Mouse (Mus musculus) forebrain, embryonic 11.5 days (tissue): ENCODE results near the gene Fzd2. TPM values are rescaled to one million over a fixed set of nuclear protein-coding genes. Genes with fewer than 3 reads are reported as not detected.

Source experiments
- ATAC-seq: fragments of 200-750 bp; cut with Nextera tagmentation; replicated peaks from 2 replicates; pipeline ENCODE4 v1.8.0; 2017; ENCODE audit warnings: moderate TSS enrichment; ENCODE audit not compliant: low FRiP score
- DNase-seq: peaks from one replicate; pipeline ENCODE4 v3.0.0-alpha.2; 2017; ENCODE audit warnings: low spot score
- H3K27ac ChIP-seq: fragments of 300-500 bp; sonication (generic); 2 replicates; pipeline ENCODE4 v1.5.1; 2014; ENCODE audit warnings: low read depth, low read length
- H3K27me3 ChIP-seq: fragments of 300-500 bp; sonication (generic); 2 replicates; pipeline ENCODE4 v1.6.1; 2014; ENCODE audit warnings: mild to moderate bottlenecking, low read length, mixed read lengths; ENCODE audit not compliant: control insufficient read depth, insufficient read depth
- H3K36me3 ChIP-seq: fragments of 300-500 bp; sonication (generic); 2 replicates; pipeline ENCODE4 v1.6.1; 2014; ENCODE audit warnings: mild to moderate bottlenecking, low read length, moderate library complexity, mixed read lengths; ENCODE audit not compliant: control insufficient read depth, insufficient read depth
- H3K4me1 ChIP-seq: fragments of 300-500 bp; sonication (generic); replicated peaks from 2 replicates; pipeline ENCODE4 v1.6.1; 2014; ENCODE audit warnings: low read length, mixed read lengths; ENCODE audit not compliant: control insufficient read depth, insufficient read depth
- H3K4me2 ChIP-seq: fragments of 300-500 bp; sonication (generic); 2 replicates; pipeline ENCODE4 v1.6.1; 2014; ENCODE audit warnings: low read depth, mild to moderate bottlenecking, low read length, moderate library complexity, mixed read lengths; ENCODE audit not compliant: severe bottlenecking
- H3K4me3 ChIP-seq: fragments of 300-500 bp; sonication (generic); 2 replicates; pipeline ENCODE4 v1.5.1; 2014; ENCODE audit warnings: low read depth, low read length
- H3K9ac ChIP-seq: fragments of 300-500 bp; sonication (generic); 2 replicates; pipeline ENCODE4 v1.6.1; 2014; ENCODE audit warnings: low read length
- H3K9me3 ChIP-seq: fragments of 300-500 bp; sonication (generic); 2 replicates; pipeline ENCODE4 v1.6.1; 2016; ENCODE audit warnings: low read length, mixed read lengths; ENCODE audit not compliant: control insufficient read depth
- WGBS: fragments of 180-500 bp; shearing (Covaris S2); extraction: QIAGEN DNeasy Blood & Tissue Kit; methylation state at CpG from one replicate; pipeline ENCODE4 v1.1.7; 2014; 5-methylcytosine and 5-hydroxymethylcytosine counted together
- polyA plus RNA-seq: library from polyadenylated mRNA; unstranded; fragments of >200 nt; fragmentation: Nextera tagmentation; extraction: Ambion mirVana; gene quantifications from 2 replicates; pipeline ENCODE4 v1.2.1, GENCODE M21; 2014

The Fzd2 gene
- polyA plus RNA-seq, 1 experiment from 2014 or later = 45.2 TPM

DNA sequence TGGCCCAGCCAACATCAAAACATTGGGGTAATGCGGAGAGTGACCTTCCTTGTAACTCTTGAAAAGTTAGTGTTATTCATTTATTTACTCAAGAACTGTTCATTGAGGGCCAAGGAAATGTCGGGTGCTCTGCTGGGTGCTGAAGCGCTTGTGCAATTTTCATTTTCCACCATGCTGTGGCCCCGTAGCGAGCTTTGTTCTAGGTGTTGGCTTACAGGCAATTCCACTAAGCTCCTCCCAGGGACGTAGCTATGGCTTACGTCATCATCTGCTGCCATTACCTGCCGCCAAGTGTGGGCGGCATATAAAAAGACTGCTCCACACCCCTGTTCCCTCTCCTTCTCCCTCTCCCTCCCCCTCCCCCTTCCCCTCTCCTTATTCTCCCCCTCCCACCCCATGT is 29.2 kb downstream of the Fzd2 start:
- peak overlapping the region; percentile 38 for H3K4me2 ChIP-seq
- H3K4me1 ChIP-seq = peaks cover 11% of the 10 kb centered on the region
- H3K9ac ChIP-seq = peak overlapping the region; percentile 29; the same call in 1 of the 2 replicates
- H3K36me3 ChIP-seq = no peaks in the 10 kb centered on the region
- ATAC-seq = no peak
- no peak overlapping the region for H3K27ac ChIP-seq
- H3K4me3 ChIP-seq = peak overlapping the region; percentile 8; the same call in 1 of the 2 replicates
- H3K9me3 ChIP-seq = no peaks in the 10 kb centered on the region
- WGBS = 15% methylated on average over 9 of the region's 9 CpGs
- no peaks in the 10 kb centered on the region for H3K27me3 ChIP-seq
- no peak for DNase-seq

DNA sequence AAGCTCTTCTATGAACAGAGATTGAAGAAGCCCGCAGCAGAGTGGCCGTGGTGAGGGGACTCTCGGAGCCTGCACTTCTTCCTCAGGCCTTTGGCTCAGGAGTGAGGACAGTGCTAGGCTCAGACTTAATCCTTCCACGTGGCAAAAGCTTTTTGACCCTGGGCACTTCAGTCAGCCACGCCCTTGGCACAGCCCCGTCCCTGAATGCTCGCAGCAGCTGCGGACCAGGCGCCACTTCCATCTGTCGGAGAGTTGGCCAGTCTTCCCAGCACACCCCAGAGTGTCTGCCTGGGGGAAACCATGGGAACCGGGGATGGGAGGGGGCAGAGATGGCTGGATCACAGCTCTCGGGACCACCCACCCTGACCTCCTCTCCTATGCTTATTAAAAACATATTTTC is 32.7 kb downstream of the Fzd2 start:
- Histone ChIP-seq H3K9ac (no peak overlapping the region), H3K9me3 (no peaks in the 10 kb centered on the region), H3K27me3 (no peaks in the 10 kb centered on the region), H3K27ac (no peak overlapping the region), H3K36me3 (no peaks in the 10 kb centered on the region), H3K4me1 (peaks cover 10% of the 10 kb centered on the region; the same call in 1 of the 2 replicates), H3K4me3 (no peak overlapping the region), H3K4me2 (no peak overlapping the region)
- no peak for ATAC-seq
- DNase-seq = no peak
- WGBS = 50% methylated on average over 12 of the region's 12 CpGs

DNA sequence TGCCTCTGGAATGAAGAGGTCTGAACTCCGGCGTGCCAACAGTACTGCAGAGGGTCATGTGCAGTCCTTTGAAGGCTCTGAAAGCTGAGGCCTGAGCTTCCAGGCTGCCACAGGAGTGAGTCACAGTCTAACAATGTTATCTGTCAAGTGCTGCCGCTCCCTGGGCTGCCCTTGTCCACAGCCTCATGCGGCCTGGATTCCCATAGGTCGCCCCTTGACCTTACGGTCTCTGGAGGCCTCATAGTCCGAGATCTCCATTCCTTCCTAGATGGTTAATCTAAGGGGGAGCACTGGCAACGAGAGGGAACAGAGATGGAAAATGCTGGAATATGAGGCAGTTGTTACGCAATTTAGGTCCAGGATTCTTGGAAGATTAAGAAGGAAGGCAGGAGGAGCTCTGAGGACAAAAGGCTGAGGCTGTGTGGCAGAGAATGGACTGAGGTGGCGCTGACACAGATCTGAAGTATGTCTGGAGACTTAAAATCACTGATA is 39.7 kb downstream of the Fzd2 start:
- ATAC-seq (no peak), DNase-seq (no peak)
- no peaks in the 10 kb centered on the region for H3K27me3 ChIP-seq
- H3K9me3 ChIP-seq = no peaks in the 10 kb centered on the region
- H3K27ac ChIP-seq = no peak overlapping the region
- no peaks in the 10 kb centered on the region for H3K36me3 ChIP-seq
- 63% methylated on average over 10 of the region's 10 CpGs for WGBS
- no peak overlapping the region for H3K9ac ChIP-seq
- H3K4me2 ChIP-seq = no peak overlapping the region
- no peak overlapping the region for H3K4me3 ChIP-seq
- H3K4me1 ChIP-seq = peaks cover 4% of the 10 kb centered on the region; the same call in 1 of the 2 replicates

DNA sequence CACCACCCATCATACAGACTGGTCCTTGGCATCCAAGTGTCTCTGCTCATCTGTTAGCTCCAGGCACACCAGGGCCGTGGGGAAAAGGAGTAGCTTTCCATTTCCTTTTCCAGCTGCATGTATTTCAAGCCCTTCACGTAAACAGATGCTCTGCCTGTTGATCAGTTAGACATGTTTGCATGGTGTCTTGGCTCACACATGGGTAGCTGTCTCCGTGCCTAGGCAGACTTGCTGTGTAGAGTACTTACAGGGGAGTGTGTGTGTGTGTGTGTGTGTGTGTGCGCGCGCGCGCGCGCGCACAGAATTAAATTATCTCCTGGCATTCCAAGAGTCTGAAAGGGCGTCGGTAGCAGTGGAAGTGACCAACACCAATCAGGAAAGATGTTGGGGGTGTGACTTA is 42.0 kb downstream of the Fzd2 start:
- no peaks in the 10 kb centered on the region for H3K4me1 ChIP-seq
- H3K9ac ChIP-seq = no peak overlapping the region
- no peaks in the 10 kb centered on the region for H3K36me3 ChIP-seq
- no peak for DNase-seq
- H3K27me3 ChIP-seq = no peaks in the 10 kb centered on the region
- no peaks in the 10 kb centered on the region for H3K9me3 ChIP-seq
- no peak overlapping the region for H3K4me2 ChIP-seq
- H3K27ac ChIP-seq = no peak overlapping the region
- ATAC-seq = no peak
- no peak overlapping the region for H3K4me3 ChIP-seq
- 89% methylated on average over 13 of the region's 13 CpGs for WGBS

DNA sequence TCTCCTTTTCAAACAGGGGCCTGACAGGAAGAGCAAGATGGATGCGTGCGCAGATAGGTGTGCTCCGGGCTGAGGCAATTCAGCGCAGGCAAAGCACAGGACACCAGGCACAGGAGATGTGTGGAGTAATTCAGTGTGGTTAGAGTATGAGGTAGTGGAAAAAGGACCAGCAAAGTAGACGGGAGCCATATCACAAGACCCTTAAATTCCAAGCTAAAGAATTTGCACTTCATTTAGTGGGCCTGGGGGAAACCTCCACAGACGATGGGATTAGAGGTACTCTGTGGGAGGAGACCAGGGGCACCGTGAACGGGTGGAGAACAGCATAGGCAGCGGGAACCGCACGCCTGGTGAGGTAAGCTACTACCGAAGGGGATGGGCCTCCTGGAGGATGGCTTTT is 43.7 kb downstream of the Fzd2 start:
- Histone ChIP-seq H3K9ac (no peak overlapping the region), H3K36me3 (no peaks in the 10 kb centered on the region), H3K4me1 (no peaks in the 10 kb centered on the region), H3K9me3 (no peaks in the 10 kb centered on the region), H3K4me3 (no peak overlapping the region), H3K27ac (no peak overlapping the region), H3K4me2 (no peak overlapping the region), H3K27me3 (no peaks in the 10 kb centered on the region)
- DNase-seq (no peak), ATAC-seq (no peak)
- 72% methylated on average over 12 of the region's 12 CpGs for WGBS

DNA sequence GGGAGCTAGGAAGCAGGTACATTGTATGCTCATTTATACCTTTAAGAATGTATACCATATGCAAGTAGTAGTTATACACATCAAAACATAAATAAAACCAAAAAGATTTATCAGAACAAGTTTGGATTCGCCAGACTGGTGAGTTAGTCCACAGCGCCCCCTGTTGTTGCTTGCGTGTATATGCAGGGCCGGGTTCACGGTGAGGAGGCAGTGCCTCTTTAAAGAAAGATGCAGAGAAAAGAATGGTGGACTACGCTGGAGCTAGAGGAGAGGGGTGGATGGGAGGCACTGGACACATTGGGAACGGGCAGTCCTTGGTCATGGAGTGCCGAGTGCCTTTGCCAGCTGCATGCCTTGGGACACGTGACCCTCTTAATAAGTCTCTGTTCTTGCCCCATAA is 47.2 kb downstream of the Fzd2 start:
- H3K4me2 ChIP-seq = no peak overlapping the region
- ATAC-seq = no peak
- 3% methylated on average over 9 of the region's 9 CpGs for WGBS
- H3K4me1 ChIP-seq = no peaks in the 10 kb centered on the region
- DNase-seq = peak; percentile 89
- no peaks in the 10 kb centered on the region for H3K9me3 ChIP-seq
- H3K36me3 ChIP-seq = no peaks in the 10 kb centered on the region
- no peak overlapping the region for H3K4me3 ChIP-seq
- no peak overlapping the region for H3K9ac ChIP-seq
- H3K27me3 ChIP-seq = no peaks in the 10 kb centered on the region
- H3K27ac ChIP-seq = no peak overlapping the region

DNA sequence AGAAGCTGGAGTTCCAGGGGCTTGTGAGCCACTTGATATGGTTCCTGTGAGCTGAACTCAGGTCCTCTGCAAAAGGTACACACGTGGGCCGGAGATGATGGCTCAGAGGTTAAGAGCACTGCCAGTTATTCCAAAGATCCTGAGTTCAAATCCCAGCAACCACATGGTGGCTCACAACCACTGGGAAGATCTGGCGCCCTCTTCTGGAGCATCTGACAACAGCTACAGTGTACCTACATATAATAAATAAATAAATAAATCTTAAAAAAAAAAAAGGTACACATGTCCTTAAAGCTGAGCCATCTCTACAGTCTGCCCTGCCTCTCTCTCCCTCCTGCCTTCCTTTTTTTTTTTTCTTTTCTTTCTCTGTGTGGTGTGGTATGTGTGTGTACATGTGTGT is 48.6 kb downstream of the Fzd2 start:
- no peaks in the 10 kb centered on the region for H3K4me1 ChIP-seq
- no peaks in the 10 kb centered on the region for H3K9me3 ChIP-seq
- no peak for ATAC-seq
- no peak overlapping the region for H3K4me3 ChIP-seq
- H3K4me2 ChIP-seq = no peak overlapping the region
- DNase-seq = peak; percentile 64
- H3K27me3 ChIP-seq = no peaks in the 10 kb centered on the region
- no peak overlapping the region for H3K9ac ChIP-seq
- 73% methylated on average over 3 of the region's 3 CpGs for WGBS
- H3K36me3 ChIP-seq = no peaks in the 10 kb centered on the region
- no peak overlapping the region for H3K27ac ChIP-seq

DNA sequence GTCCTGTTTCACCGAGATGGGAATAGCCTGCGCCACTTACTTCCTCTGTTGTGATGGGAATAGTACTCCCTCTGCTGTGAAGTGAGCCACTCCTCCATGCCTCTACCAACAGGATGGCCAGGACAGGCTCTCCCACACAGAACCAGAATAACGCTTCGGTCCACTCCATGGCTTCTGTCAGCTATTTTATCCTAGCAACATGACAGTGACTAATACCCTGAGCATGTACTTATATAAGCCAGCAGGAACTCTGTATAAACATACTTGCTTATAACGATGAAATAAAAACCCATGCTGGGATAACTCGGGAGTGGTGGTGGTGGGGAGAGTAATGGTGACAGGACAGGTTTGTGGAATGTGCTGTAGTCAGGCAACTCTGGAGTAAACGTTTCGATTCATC is 51.7 kb downstream of the Fzd2 start:
- 83% methylated on average over 8 of the region's 8 CpGs for WGBS
- no peaks in the 10 kb centered on the region for H3K36me3 ChIP-seq
- DNase-seq (no peak), ATAC-seq (no peak)
- H3K9me3 ChIP-seq = no peaks in the 10 kb centered on the region
- H3K4me2 ChIP-seq = no peak overlapping the region
- no peaks in the 10 kb centered on the region for H3K4me1 ChIP-seq
- H3K27ac ChIP-seq = no peak overlapping the region
- no peak overlapping the region for H3K4me3 ChIP-seq
- no peaks in the 10 kb centered on the region for H3K27me3 ChIP-seq
- no peak overlapping the region for H3K9ac ChIP-seq

DNA sequence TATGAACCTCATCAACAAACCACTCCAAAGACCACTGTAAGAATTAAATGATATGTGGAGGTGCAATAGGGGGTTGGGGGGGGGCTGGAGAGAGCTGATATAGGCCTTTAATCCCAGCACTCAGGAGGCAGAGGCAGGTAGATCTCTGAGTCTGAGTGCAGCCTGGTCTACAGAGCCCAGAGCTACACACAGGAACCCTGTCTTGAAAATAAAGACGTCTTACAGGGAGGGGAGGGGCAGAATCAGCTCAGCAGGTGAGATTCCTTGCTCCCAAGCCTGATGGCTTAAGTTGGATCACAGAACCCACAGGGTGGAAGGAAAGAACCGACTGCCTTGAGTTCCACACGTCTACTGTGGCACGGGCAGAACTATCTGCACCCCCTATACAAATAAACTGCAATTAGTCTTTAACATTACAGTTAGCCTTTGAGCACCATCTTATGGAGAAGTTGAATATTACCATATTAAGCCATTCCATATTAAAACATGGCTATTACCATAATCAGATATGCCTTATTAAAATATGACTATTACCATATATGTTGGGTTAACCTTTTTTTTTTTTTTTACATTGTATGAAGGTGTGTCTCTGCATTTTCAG is 52.2 kb downstream of the Fzd2 start:
- Histone ChIP-seq H3K36me3 (no peaks in the 10 kb centered on the region), H3K4me2 (no peak overlapping the region), H3K9ac (no peak overlapping the region), H3K4me1 (no peaks in the 10 kb centered on the region), H3K9me3 (no peaks in the 10 kb centered on the region), H3K27me3 (no peaks in the 10 kb centered on the region), H3K27ac (no peak overlapping the region), H3K4me3 (no peak overlapping the region)
- DNase-seq = no peak
- WGBS = 38% methylated on average over 4 of the region's 4 CpGs
- ATAC-seq = no peak
